Mouse (Mus musculus) adrenal gland, postnatal 14 days (tissue): ENCODE data around the gene Shisa5. TPM values are rescaled to one million over a fixed set of nuclear protein-coding genes. Genes with fewer than 3 reads are reported as not detected.

Experiments used
- DNase-seq: peaks from one replicate; pipeline ENCODE4 v3.0.0; 2021; ENCODE audit warnings: mixed read lengths
- total RNA-seq: library from RNA; stranded (reverse); gene quantifications from 2 replicates; pipeline ENCODE4 v1.2.3, GENCODE M21; 2021

The Shisa5 gene
- total RNA-seq, 1 experiment from 2014 or later = 95.6 TPM

DNA sequence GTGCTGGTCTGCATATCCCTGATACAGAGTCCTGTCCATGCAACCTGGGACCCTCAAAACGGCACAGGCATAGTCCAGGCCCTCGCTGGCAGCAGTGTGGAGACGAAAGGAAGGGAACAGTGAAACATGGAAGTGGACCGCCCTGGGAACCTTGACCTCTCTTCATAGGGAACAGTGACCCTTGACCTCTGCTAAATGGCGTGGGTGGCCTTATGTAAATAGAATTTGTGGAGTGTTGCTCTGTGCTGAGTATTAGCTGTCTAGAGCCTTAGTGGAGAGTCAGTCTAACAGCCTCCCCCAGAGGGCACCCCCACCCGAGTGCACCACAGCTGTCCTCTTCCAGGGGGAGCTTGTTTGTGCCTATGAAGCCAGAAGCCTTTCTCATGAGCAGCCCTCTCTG is 54.4 kb downstream of the Shisa5 start:
- DNase-seq = no peak

DNA sequence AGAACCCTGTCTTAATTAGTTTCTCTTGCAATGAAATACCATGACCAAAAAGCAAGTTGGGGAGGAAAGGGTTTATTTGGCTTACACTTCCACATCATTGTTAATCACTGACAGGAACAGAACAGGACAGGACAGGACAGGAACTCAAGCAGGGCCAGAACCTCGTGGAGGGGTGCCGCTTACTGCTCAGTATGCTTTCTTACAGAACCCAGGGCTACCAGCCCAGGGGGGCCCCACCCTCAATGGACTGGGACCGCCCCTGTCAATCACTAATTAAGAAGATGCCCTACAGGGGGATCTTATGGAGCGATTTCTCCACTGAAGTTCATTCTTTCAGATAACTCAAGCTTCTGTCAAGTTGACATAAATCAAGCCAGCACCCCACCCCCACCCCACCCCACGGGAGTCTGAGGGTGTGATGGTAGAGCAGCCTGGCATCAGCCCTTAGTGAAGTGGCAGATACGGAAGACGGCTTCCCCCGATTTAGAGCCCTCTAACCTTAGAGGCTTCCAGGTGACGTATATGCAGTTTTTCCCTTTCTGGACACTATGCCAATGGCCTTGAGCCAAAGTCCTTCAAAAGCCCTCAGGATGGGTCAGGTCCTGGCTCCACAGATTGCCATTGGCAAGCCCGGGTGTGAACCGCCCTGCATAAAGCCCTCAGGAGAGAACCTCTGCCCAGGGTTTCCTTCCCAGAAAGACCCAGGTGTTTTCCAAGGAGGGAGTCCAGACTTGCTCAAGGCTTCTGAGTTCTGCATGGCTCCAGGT is 55.6 kb downstream of the Shisa5 start:
- peak; percentile 72 for DNase-seq

DNA sequence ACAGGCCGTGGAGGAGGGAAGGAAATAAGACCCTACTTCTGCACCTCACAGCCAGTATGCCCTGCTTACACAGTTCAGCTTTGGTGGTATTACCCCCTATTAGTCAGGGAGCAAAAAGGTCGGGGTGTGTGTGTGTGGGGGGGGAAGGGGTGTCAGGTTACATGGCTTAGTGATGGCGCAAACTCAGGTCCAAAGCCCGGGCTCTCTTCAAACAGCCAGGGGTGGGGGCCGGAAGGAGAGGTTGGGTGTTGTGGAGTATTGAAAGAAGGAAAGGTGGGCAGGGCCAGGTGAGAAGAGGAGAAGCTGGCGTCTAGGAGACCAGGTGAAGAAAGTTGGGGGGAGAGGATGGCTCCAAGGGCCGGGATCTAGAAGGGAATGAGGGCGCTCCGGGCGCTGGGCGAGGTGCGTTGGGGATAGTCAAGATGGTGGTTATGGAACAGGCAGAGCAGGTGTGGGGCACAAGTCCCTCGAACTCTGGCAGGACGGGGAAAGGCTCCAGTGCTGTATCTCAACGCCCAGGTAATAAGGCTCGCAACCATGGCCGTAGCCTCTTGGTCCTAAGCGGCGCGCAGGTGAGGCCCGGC is 56.3 kb downstream of the Shisa5 start:
- DNase-seq = peak; percentile 69

DNA sequence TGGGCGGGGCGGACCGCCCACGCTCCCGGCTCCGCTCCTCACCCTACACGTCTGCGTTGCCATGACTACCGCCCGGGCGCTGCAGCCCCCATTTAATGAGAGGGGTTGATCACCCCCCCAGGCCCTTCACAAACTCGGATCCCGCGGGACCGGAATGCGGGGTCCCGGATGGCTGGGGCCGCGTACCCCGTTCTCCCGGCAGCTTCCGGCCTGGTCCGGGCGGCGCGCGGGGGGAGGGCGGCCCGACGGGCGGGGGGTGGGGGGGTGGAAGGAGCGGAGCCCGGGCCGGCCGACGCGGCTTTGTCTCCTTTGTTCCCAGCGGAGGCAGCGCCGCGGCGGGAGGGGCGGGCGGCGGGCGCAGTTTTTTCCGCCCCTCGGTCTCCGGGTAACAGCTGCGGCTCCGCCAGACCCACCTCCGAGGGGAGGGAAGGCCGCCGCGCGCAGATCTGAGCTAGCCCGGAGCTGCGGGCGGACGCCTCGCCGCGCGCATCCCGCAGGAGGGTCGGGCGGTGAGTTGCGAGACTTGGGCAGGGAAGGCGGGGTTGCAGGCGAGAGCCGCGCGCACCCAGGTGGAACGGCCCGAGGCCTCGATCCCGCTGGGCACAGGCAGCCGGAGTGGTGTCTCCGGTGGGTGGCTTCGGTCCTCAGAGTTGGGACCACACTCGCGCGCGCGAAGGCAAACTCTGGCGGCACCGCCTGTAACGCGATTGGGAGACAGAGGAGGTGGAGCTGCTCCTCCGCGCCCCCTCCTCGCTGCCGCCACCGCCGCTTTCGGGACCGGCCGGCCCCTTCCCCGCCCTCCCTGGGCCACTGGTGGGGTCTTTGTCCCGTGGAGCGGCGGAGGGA is 57.0 kb downstream of the Shisa5 start, which contains the start of gene Plxnb1:
TSS of gene Plxnb1 (plus strand) at position 253 of the 846 bp plus-strand sequence.
- DNase-seq = peak; percentile 85

DNA sequence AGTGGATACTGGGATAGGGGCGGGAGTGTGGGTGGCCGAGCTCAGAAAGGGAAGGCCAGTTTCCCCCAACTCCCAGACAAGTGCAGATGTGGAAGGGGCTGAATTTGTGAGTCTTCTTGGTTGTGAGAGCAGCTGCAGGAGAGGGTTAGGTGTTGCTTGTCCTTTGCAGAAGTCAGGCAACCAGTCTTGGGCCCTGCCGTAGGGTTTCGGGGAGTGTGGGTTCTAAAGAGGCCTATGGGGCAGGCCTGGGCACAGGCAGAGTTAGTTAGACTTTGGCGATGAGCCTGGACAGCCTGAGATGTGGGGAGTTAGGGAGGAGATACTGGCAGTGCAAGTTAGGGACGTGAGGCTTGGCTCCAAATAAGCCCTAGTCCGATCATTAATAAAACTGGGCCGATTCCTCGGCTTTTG is 57.9 kb downstream of the Shisa5 start:
- peak; percentile 59 for DNase-seq

DNA sequence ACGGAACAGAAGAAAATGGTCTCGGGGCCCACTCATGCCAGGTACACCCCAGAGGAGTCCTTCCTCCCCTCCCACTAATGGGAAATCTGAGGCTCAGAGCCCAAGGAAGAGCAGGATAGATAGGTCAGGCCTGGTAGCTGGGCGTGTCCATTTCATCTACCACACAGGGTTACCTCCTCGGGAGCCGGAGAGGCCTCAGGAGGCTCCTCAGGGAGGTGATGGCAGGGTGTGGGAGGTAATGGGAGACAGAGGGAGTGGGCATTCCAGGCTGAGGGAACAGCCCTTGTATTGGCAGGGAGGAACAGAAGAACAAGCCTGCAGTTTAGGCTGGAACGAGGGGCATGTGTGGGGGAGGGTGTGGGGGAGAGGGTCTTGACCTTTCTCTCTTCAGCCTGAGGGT is 58.5 kb downstream of the Shisa5 start:
- DNase-seq = no peak

DNA sequence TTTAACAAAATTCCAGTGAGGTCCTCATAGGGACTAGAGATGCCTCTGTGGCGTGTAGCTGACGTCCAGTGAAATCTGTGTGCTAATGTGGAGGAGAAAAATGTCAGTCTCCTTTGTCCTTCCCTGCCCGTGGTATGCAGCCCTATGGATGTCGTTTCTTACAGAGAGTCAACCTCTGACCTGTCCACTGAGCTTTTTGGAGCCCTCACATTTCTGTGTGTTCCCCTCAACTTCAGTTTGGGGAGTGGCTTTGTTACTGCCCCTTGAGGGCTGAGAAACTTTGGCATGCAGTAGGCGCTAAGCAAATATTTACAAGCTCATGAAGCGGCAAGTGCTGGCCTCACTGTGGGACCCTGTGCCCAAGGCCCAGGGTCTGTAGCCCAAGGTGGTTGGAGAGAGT is 58.9 kb downstream of the Shisa5 start:
- DNase-seq = no peak

DNA sequence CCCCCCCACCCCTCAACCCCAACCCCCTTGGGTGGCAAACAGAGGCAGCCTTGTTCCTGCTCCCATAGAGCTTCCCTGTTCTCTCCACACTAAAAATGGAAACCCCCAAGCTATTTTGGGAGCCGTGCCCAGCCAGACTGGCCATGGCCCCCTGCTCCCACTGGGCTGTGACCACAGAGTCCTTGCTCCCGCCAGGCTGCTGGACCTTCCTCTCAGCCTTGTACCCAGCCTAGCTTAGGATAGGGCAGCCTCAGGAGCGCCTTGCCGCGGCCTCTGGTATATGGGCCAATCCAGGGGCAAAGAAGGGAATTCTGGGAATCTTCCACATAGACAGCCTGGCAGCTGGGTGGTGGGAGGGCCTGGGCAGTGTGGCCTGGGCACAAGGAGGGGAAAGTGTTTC is 59.5 kb downstream of the Shisa5 start:
- DNase-seq = peak; percentile 85

DNA sequence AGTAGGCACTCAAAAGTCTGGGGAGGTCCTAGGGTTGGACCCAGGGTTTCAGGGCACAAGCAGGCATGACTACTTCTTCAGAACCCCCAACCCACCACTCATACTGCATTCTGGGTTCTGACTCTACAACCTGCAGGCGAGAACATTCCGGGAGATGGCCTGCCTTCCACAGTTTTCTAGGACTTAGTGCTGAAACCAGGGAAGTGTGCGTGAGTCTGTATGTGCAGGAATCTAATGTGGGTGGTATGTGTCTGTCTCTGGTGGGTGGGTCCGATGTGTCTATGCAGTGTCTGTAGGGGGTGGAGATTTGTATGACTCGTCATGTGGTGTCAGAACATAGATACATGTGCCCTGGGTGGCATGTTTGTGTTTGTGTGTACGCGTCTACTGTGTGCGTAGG is 60.0 kb downstream of the Shisa5 start:
- no peak for DNase-seq

DNA sequence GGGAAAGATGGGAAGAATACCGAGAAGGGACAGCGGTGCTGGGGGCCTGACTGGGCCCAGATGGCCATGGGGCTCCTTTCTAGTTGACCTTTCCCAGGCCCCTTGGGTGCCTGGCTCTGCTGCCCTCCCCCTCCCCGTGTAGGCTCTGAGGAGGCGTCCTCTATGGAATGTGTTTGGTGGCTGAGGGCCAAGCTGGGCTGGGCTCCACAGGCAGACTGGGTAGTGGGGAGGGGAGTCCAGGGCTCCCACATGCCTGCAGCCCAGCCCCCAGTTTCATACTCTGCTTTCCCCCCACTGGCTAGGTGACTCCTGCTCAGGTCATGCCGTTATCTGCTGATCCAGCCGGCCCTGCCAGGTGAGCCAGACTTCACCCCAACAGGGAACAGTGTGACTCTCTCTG is 60.6 kb downstream of the Shisa5 start:
- DNase-seq = peak; percentile 77

DNA sequence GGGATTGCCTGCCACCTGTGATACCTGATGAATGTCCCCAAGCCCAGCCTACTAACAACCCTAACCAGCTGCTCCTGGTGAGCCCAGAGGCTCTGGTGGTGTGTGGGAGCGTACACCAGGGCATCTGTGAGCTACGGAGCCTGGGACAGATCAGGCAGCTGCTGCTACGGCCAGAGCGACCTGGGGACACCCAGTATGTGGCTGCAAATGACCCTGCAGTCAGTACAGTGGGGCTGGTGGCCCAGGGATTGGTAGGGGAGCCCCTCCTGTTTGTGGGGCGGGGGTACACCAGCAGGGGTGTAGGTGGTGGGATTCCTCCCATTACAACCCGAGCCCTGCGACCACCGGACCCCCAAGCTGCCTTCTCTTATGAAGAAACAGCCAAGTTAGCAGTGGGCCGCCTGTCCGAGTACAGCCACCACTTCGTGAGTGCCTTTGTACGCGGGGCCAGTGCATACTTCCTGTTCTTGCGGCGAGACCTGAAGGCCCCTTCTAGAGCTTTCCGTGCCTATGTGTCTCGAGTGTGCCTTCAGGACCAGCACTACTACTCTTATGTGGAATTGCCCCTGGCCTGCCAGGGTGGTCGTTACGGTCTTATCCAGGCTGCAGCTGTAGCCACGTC is 62.1 kb downstream of the Shisa5 start:
- no peak for DNase-seq

DNA sequence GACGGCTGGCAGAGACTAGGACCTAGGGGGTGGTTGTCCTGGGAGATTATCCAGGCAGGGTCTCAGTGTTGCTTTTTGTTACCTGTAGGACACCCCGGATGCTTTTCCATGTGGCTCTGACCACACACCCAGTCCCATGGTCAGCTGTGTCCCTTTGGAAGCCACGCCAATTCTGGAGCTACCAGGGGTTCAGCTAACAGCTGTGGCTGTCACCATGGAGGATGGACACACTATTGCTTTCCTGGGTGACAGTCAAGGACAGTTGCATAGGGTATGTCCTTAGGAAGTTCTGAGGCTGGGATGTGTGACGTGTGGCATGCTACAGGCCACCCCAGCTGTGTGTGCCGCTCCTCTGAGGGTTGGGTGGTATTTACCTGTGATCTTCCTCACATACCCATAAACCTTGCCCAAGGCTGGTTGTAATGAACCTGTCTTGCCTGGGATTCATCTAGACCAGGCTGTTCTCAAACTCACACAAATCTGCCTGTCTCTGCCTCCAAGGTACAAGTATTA is 63.6 kb downstream of the Shisa5 start:
- peak; percentile 52 for DNase-seq

DNA sequence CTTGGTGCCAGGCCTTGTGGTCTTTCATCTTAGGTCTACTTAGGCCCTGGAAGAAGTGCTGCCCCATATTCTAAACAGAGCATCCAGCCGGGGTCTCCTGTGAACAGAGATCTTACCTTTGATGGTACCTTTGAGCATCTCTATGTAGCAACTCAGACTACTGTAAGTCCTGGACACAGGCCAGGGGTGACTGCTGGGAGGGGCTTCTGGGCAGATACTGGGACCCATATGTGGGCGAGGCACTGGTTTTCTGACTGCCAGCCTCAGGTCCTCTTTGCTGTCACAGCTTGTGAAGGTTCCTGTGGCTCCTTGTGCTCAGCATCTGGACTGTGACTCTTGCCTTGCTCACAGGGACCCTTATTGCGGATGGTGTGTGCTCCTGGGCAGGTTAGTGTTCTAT is 64.2 kb downstream of the Shisa5 start:
- DNase-seq = no peak

DNA sequence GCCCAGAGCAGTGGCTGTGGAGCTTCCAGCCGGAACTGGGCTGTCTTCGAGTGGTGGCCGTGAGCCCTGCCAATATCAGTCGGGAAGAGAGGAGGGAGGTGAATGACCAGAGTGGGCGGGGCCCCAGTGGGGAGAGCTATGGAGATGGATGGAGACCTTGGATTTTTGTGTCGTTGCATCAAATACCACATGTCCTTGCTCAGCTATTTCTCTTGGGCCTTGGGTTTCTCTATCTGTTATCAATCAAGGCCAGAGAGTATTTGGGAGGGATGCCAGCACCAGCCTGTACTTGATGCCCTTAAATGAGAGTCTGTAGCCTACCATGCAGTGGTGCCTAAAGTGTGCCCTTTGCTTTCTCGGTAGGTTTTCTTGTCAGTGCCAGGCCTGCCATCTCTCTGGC is 64.9 kb downstream of the Shisa5 start:
- peak; percentile 93 for DNase-seq

DNA sequence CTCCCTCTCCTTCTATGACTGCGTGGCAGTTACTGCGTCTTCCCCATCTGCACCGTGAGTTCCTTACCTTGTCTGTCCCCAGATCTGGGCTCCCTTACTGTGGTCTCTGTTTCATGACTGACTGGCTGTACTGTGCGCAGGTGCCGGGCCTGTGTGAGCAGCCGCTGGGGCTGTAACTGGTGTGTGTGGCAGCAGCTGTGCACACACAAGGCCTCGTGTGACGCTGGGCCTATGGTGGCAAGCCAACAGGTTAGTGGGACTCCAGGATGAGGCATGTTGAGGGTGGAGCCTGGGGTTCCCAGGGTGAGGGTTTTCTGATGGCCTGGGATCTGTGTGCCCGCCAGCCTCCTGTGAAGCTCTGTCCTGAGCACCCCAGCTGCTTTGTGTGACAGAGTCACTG is 65.7 kb downstream of the Shisa5 start:
- no peak for DNase-seq

DNA sequence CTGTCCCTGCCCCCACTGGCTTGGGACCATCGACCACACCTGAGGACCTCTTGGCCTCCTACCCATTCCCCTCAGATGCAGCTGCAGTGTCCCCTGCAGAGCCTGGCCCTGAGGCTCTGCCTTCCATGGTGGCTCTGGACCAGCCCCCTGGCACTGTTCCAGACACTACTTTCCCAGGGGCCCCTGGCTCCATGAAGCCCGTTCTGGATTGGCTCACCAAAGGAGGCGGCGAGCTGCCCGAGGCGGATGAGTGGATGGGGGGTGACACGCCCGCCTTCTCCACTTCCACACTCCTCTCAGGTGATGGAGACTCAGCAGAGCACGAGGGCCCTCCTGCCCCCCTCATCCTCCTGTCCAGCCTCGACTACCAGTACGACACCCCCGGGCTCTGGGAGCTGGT is 66.6 kb downstream of the Shisa5 start:
- DNase-seq = peak; percentile 82

DNA sequence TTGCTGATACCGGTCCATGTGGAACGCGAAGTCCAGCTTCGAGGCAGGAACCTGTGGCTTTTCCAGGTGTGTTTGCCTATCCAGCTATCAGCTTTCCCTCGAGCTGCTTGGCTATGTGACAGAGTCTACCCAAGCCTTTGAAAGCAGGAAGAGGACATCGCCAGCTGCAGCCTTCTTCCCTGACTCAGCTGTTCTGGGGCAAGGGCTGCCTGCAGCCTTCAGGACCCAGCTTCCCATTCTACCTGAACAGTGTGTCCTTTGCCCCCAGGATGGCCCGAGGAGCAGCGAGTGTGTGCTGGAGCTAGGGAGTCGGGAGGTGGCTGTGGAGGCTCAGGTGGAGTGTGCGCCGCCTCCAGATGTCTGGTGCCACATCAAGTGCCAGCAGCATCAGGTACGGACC is 67.3 kb downstream of the Shisa5 start:
- DNase-seq = no peak

DNA sequence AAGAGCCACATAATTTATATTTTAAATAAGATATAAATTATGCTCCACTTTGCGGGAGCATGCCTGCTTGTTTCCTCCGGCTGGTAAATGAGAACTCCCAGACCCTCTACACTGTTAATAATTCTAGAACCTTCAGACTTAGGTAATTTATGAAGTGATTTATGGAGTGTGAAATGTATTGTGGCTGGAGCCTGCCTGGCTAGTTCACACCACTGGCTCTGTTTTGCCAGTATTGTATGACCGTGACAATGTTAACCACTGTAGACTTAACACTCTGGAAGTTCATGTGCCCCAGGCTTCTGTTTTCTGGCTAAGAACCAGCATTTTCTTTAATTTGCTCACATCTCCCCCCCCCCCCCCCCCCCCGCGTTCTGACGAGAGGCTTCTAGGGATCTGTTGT is 69.0 kb downstream of the Shisa5 start:
- no peak for DNase-seq
